Mouse (Mus musculus) thymus, postnatal 14 days (tissue): ENCODE measurements around the gene Gsn.

Experiments
- DNase-seq: peaks from one replicate; pipeline ENCODE4 v3.0.0; 2021

Gsn gene

DNA sequence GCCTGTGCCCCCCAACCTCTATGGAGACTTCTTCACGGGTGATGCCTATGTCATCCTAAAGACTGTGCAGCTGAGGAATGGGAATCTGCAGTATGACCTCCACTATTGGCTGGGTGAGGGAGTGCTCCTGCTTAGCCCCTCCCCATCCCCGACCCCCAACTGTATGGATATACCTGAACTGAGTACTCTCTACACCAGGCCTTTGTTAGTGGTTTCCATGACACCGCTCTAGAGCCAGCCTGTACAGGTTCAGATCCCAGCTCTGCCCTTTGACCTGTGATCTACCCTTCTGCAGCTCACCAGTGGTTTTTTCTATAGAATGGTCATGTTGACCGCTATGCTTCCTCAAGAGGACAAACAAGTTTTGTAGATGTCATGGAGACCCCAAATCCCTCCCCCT, 27.8 kb downstream of the Gsn start:
- DNase-seq = no peak

DNA sequence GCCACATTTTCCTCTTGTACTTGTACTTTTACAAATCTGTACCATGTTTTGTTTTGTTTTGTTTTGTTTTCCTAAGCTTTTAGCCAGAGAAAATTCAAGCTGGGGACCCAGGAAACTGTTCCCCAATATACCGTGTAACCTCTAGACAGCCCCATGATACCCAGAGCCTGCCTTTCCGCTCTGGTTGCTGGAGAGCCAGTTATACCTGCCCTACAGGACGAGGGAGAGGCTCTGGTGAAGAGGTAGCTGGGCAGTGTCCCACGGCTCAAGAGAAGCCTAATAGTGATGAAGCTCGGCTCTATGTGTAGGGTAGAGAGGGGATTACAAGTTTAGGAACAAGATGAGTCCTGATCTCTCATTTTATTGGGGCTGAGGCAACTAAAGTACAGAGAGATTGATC, 29.0 kb downstream of the Gsn start:
- DNase-seq = no peak

DNA sequence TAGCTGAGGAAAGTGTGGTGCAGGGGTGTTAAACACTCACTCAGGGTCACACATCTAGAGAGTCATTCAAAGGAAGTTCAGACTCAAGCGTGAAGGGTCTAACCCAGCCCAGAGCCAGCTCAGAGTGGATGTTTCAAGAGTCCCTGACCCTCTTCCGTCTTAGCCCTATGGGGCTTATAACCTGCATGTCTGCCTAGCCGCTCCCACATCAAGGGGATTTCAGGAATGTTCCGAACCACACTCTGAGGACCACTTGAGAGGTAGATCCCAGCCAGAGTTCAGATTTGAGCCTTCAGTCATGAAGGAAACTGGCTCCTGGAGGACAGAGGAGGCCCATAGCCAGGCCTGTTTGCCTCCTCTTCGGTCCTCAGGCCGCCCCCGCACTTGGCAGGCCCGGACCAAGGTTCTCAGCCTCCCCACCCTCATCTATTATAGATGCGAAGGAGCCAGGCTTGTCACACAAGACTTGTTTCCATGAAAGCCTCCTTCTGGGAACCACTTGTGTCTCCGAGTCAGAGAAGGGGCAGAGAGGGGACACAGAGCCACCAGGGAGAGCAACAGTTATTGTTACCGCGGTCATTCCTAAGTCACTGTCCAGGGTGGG, 30.9 kb downstream of the Gsn start:
- no peak for DNase-seq

DNA sequence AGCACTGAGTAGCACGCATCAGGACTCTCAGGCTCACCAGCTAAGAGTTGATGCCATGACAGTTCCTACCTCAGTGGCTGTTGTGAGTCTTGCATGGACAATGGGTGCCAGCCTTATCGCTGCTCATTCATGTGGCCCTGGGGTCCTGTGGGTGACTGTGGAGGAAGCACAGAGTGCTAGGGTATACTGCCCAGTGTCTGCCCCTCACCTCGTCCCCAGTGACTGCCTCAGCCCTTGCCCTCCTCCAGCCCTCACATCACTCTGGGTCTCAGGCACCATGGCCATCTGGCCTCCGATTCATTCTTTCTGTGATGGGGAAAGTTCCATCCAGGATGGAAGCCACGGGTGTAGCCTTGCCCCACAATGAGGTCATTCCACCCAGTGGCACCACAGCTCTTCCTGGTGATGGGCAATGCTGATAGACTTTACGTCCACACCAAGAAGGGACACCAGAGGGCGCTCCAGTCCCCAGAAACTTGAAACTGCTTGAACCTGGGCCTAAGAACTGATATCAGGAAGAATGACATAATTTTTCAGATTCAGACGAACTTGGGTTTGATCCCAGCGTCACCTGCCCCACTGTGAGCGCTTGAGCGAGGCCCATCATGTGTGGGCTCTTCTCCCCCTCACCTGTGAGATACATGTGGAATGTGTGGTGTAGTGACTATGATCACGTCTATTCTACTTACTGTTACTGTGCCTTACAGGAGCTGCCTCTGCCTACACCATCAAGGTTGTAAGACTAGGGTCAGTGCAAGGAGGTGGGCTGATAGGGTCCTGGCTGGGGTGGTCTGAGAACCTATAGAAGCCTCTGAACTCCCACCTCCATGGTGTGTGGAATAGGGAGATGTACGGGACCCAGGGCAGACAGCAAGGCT, 32.8 kb downstream of the Gsn start:
- DNase-seq = peak; percentile 79

DNA sequence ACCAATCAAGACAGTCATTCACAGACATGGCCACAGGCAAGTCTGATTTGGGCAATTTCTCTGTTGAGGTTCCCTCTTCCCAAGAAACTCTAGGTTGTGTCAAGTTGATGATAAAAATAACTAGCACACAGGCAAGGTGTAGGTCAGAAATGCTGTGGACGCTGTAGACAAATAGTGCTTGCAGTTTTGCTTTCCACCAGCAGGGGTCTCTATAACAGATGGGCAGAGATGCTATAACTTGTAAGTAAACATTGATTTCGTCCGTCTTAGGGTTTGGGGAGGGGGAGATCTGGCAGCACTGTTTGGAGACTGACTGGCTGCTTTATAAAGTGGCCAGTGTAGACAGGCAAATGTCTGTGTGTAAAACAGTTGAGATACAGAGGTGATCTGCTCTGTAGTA, 35.7 kb downstream of the Gsn start:
- peak; percentile 70 for DNase-seq

DNA sequence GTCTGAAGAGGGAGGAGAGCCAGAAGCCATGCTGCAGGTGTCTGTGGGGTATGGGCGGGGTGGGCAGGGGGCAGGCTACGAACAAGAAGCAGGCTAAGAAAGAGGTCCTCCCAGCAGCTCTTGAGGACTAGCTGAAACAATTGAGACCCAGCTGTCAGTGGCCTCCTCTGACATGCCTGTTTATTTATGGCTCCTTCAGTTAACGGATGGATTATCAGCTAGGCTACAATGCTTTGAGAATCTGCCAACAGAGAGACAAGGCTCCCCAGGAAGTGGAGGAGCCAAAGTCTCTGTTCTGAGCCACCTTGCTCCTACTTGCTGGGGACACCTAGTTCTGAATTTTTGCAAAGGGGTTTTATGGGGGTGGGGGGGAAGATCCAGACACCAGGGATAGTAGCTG, 36.5 kb downstream of the Gsn start:
- no peak for DNase-seq

DNA sequence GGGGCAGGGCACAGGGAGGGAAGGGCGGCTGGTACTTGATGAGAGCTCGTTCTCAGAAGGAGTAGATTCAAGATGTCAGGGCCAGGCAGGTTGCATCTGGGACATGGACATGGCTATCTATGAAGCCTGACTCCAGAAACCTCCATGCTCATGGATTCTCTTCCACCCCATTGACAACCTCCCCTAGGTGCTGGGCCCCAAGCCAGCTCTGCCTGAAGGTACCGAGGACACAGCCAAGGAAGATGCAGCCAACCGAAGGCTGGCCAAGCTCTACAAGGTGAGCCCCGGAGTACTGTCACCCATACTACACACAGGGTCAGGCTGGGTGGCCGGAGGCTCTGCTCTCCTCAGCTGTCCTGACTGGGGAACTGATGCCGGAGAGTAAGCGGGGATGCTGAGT, 37.1 kb downstream of the Gsn start:
- no peak for DNase-seq

DNA sequence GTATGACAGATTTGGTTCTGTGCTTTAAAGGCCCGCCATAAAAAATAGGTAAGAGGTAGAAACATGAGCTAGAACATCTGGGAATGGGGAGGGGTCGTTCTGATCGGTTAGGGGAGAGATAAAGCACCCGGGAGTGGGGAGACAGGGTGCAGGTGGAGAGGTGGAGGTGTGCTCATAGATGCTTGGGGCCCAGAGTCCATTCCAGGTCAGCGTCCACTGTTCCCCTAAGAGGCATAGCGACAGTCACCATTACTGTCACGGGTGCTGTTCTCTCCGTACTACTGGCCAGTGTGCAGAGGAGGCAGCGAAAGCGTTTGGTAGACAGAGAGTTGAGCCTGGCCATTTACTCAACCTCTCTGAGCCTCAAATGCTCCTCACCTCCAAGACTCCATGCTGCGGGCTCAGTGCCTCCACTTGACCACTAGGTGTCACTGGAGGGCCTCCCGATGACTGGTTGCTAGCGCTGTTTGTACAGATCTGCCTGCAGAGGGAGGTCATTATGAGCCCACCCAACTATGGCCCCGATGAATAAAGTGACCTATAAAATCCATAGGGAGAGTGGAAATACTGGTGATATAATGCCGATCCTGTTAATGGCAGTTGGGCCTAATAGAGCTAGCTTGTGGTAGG, 41.6 kb downstream of the Gsn start:
- DNase-seq = peak; percentile 84

DNA sequence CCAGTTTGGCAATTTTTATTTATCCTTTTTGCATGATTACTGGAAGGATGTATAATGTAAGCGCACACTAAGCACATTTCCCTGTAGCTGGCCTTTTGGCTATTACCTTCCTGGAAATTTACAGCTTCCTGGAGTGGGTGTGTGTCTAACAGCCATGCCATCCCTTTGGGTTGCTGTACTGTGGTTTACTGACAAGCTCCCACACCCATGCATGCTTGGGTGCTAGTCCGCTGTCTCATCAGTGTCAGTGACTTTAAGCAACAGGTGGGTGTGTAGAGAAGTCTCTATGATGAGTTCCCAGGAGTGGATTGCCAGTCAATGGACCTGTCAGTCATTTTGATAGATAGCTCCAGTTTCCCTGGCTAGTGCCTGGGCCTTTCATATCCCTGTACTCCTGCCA, 43.3 kb downstream of the Gsn start:
- no peak for DNase-seq

DNA sequence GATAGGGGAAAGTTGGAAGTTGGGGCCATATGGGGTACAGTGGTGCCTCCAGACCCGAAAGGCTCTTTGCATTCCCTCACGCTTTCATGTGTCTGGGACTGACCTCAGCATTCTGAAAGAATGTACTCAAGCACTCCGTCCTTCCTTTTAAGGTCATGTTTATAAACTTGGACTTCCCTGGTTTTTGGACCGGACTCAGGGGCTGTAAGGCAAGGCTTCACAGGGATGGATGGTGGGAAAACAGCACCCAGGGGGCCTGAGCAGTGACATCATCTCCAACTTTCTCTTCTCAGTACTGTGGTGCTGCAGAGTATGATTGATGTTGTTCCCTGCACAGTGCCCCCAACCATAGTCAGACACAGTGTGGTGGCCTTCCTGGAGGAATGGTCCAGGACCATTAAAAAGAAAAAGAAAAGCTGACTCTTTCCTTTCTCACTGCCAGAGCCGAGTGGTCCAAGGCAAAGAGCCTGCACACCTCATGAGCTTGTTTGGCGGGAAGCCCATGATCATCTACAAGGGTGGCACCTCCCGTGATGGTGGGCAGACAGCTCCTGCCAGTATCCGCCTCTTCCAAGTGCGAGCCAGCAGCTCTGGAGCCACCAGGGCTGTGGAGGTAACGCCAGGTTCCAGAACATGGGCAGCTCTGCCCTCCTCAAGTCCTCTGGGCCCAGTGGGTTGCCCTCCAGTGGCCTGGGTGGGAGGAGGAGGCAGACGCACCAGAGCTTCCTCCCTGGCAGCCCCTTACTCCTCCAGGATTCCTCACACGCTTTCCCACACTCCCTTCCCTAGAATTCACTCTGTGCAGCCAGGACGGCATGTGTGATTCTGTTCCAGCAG, 46.1 kb downstream of the Gsn start:
- DNase-seq = no peak

GRCm38 (mm10) chr2:35308166-35308565, 52.0 kb downstream of the Gsn start:
- no peak for DNase-seq

- DNase-seq = no peak
These were observed 53.8 kb downstream of the Gsn start for GRCm38 (mm10) chr2:35309906-35310493.

- no peak for DNase-seq
These were observed 58.1 kb downstream of the Gsn start for GRCm38 (mm10) chr2:35314300-35314699.

DNA sequence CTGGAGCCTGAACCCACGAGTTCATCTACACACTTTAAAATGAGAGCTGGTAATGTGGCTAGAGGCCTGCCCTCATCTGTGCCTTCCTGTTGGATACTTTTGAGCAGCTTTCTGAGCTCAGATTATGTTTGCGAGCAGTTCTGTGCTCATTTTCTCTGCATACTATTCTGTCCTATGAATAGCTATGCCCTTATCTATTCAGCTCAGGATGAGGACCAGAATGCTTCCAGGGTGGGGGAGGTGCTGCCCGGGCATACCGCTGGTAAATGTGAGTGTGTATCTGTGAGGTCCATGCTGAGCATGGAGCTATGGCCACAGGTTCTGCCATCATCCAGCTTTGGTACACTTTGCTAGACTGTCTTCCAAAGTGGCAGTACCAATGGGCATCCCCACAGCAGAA, 61.4 kb downstream of the Gsn start:
- no peak for DNase-seq

GRCm38 (mm10) chr2:35318405-35318804, 62.2 kb downstream of the Gsn start:
- DNase-seq = no peak

DNA sequence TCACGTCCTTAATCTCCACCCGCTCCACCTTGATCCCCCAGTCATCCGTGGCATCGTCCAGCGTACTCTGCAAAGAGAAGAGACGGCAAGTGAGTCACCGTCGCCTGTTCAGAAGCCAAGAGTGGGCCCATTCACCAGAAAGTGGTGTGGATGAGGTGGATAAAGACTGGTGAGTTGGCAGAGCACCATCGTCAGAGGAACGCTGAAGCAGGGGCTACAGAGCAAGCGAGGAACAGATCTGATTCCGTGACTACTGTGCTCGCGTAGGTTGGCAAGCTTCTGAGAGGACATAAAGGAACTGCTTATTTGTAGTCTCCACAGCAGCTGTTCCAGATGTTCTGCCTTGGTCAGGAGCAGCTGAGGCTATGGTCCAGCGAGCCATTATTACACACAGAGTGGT, 64.2 kb downstream of the Gsn start:
- DNase-seq = no peak

DNA sequence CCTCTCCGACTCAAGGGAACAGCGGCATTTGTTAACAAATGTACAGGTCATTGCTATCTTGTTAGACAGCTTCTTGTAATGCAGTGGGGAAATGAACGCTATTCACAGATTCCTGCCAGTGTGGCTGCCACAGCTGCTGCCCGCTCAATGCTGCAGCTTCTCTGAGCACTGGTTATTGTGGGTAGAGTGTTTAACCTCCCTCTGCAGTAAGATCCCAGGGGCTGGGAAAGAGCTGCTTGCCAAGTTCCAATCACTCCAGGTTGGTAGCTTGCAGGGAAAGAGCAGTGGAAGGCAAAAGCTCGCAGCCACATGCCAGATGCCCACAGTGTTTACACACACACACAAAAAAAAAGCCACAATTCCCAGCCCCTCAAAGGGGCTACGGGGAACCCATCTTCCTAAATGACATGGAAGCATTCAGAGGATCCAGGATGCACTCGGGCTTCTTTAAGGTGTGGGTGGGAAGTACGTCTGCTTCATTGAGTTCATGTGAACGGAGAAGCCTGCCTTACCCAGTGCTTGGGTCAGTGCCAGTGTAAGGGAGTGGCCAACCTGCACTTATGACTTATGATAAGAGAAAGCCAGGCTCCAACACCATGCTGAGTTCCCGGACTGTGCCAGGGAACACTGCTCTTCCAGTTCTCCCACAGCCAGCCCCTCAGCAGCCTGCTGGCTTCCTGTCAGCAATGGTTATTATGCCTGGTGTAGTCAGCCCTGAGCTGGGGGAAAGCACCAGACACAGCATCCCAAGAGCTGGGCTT, 66.4 kb downstream of the Gsn start:
- DNase-seq = no peak

DNA sequence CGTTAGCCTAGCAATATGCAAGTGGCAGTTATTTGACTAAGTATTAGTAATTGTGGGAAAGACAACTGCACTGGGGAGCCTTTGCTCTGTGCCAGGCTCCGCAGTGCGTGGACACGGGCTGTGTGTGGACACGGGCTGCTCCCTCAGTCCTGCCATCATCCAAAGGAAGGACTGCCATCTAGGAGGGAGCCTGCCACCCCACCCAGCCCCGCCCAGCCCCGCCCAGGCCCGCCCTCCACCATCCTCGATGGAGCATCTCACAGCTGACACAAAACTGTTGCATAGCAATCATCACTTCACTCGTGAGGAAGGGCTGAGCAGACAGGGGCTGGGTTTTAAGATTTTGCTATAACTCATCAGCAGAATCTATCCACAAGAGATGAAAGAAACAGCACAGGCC, 69.8 kb downstream of the Gsn start:
- DNase-seq = no peak

GRCm38 (mm10) chr2:35326931-35327330, 70.8 kb downstream of the Gsn start:
- DNase-seq = no peak

DNA sequence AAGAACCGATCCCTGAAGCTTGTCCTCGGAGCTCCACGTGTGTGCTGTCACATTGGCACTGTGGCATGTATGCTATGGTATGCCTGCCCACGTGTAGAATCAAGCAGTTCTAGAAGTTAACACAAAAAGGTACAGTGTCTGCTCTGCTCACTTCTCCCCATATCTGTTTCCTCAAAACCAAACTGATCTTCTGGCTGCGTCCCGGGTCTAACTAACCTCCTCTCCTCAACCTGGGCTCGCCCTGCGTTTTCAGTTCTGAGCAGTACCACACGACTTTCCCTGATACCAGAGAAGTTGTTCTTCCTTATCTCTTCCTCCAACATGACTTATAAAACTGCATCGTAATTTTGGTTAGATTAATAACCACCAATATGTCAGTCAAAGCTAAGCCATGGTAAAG, 71.4 kb downstream of the Gsn start:
- no peak for DNase-seq

GRCm38 (mm10) chr2:35328064-35328792, 72.0 kb downstream of the Gsn start:
- DNase-seq = no peak
